Mouse (Mus musculus) hindbrain, embryonic 12.5 days (tissue): Measurements from ENCODE around the gene Gm20388. TPM values are rescaled to one million over a fixed set of nuclear protein-coding genes. Genes with fewer than 3 reads are reported as not detected.
"Not testable (repeated sequence)": the region's sequence is repeated elsewhere in the genome, so short reads cannot be mapped to it uniquely, and the experiment has no call there.

ENCODE experiments used
- ATAC-seq: fragments of 200-750 bp; cut with Nextera tagmentation; 2 replicates; pipeline ENCODE4 v1.8.0; 2017; ENCODE audit warnings: moderate TSS enrichment; ENCODE audit not compliant: low FRiP score
- H3K27ac ChIP-seq: fragments of 300-500 bp; sonication (generic); 2 replicates; pipeline ENCODE4 v1.5.1; 2016; ENCODE audit warnings: mild to moderate bottlenecking
- H3K27me3 ChIP-seq: fragments of 300-500 bp; sonication (generic); 2 replicates; pipeline ENCODE4 v1.6.1; 2016; ENCODE audit warnings: mild to moderate bottlenecking
- H3K36me3 ChIP-seq: fragments of 300-500 bp; sonication (generic); 2 replicates; pipeline ENCODE4 v1.6.1; 2016; ENCODE audit warnings: mild to moderate bottlenecking
- H3K4me1 ChIP-seq: fragments of 300-500 bp; sonication (generic); 2 replicates; pipeline ENCODE4 v1.6.1; 2016
- H3K4me2 ChIP-seq: fragments of 300-500 bp; sonication (generic); replicated peaks from 2 replicates; pipeline ENCODE4 v1.6.1; 2016; ENCODE audit warnings: mild to moderate bottlenecking
- H3K4me3 ChIP-seq: fragments of 300-500 bp; sonication (generic); 2 replicates; pipeline ENCODE4 v1.5.1; 2016; ENCODE audit warnings: mild to moderate bottlenecking
- H3K9ac ChIP-seq: fragments of 300-500 bp; sonication (generic); 2 replicates; pipeline ENCODE4 v1.6.1; 2016; ENCODE audit warnings: mild to moderate bottlenecking, moderate library complexity
- H3K9me3 ChIP-seq: fragments of 300-500 bp; sonication (generic); replicated peaks from 2 replicates; pipeline ENCODE4 v1.6.1; 2016; ENCODE audit warnings: mild to moderate bottlenecking
- WGBS: fragments of 180-500 bp; shearing (Covaris S2); methylation state at CpG from one replicate; pipeline ENCODE4 v1.1.7; 2016; 5-methylcytosine and 5-hydroxymethylcytosine counted together
- polyA plus RNA-seq: library from polyadenylated mRNA; unstranded; fragments of >200 nt; fragmentation: Nextera tagmentation; extraction: Ambion mirVana; gene quantifications from 2 replicates; pipeline ENCODE4 v1.2.1, GENCODE M21; 2016

Gm20388 gene
- polyA plus RNA-seq, 1 experiment from 2014 or later = not detected

DNA sequence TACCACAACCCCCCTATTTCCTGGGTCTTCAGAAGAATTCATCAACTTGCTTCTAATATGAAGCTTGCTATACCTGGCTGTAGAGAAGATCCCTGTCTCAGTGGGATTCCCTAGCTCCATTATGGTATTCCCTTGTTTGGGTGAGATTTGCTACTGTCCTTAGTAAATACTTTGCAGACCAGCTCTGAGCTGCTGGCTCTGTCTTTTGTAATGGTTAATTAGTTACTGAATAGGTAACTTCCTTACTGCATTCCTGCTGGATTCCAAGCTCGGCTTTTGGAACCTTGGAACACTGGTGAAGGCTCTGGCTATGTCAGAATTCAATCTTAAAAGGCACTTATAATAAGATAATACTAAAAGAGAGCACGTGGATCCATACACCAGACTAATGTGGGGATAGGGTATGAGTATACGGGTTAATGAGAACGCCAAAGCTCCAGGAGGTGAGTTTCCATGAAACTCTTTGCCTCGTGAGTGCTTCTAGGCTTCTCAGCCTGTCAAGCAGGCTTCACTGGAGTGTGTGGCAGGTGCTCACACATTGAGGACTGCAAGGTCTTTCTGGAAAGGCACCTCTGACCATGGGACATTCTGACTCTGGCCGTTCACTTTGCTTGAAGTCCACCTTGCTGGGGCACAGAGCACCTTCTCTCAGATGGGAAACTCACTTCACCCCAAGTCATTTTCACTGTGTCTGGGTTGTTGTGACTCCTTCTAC is 893.2 kb downstream of the Gm20388 start:
- not testable (repeated sequence) for H3K9me3 ChIP-seq, H3K9ac ChIP-seq, H3K27ac ChIP-seq, ATAC-seq, H3K36me3 ChIP-seq, H3K4me2 ChIP-seq, H3K4me3 ChIP-seq, H3K4me1 ChIP-seq
- 57% methylated on average over 6 of the region's 6 CpGs for WGBS
- peaks cover 20% of the 10 kb centered on the region for H3K27me3 ChIP-seq

- Histone ChIP-seq H3K9ac (no peak overlapping the region), H3K27ac (no peak overlapping the region), H3K4me1 (0 out of 2 replicates have a peak, but pooled peaks cover 3% of the 10 kb centered on the region), H3K4me2 (no peak overlapping the region), H3K9me3 (no peaks in the 10 kb centered on the region), H3K4me3 (no peak overlapping the region), H3K36me3 (no peaks in the 10 kb centered on the region), H3K27me3 (peaks cover 20% of the 10 kb centered on the region)
- 75% methylated on average over 3 of the region's 3 CpGs for WGBS
- ATAC-seq = no peak
These were observed 894.1 kb downstream of the Gm20388 start for GRCm38 (mm10) chr8:120804741-120805140.

DNA sequence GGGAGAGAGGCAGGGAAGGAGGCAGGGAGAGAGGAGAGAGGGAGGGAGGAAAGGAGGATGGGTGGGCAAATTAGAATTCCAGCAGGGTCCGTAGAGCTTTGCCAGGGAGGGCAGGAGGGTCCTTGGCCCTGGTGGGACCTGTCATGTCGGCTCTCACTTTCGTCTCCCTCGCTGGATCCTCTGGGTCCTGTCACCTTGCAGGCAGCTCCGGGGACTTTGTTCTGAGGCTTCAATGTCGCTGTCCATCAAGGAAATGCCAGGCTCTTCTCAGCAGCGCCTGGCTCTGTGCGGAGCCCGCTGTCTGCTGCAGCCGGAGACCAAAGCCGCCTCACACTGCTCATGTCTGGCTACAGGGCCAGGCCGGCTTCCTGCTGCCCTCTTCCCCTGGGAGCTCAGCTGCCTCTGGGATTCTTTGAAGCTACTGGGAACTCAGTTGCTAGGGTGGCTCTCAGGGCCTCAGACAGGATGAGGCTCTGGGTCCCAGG is 896.2 kb downstream of the Gm20388 start:
- 57% methylated on average over 12 of the region's 12 CpGs for WGBS
- H3K4me1 ChIP-seq = 0 out of 2 replicates have a peak, but pooled peaks cover 3% of the 10 kb centered on the region
- no peak overlapping the region for H3K4me2 ChIP-seq
- no peak overlapping the region for H3K4me3 ChIP-seq
- H3K9me3 ChIP-seq = no peaks in the 10 kb centered on the region
- H3K27ac ChIP-seq = no peak overlapping the region
- no peak overlapping the region for H3K9ac ChIP-seq
- no peaks in the 10 kb centered on the region for H3K36me3 ChIP-seq
- ATAC-seq = no peak
- peaks cover 8% of the 10 kb centered on the region; the same call in 1 of the 2 replicates for H3K27me3 ChIP-seq

- H3K4me3 ChIP-seq = no peak overlapping the region
- no peaks in the 10 kb centered on the region for H3K36me3 ChIP-seq
- ATAC-seq = no peak
- H3K27ac ChIP-seq = no peak overlapping the region
- H3K27me3 ChIP-seq = peaks cover 6% of the 10 kb centered on the region; the same call in 1 of the 2 replicates
- H3K9me3 ChIP-seq = no peaks in the 10 kb centered on the region
- no peak overlapping the region for H3K9ac ChIP-seq
- 0 out of 2 replicates have a peak, but pooled peaks cover 3% of the 10 kb centered on the region for H3K4me1 ChIP-seq
- no peak overlapping the region for H3K4me2 ChIP-seq
- WGBS = 54% methylated on average over 6 of the region's 6 CpGs
These were observed 897.1 kb downstream of the Gm20388 start for GRCm38 (mm10) chr8:120807719-120808118.

DNA sequence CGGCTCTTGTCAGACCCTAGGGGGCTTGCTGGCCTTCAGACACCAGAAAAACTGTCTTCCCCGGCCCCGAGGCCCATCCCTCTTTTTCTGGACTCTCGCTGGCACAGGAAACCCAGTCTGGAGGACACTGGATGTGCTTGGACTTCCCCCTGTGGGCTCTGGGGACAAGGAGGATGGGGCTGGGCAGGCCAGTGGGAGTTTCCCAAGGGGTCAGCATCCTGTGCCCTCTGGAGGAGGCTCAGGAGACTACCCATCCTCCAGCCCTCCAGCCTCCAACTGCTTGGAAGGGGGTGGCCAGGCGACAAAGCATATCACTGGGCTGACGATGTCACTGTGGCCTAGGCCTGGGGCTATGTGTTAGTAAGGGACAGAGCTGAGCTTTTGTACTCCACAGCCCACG is 898.4 kb downstream of the Gm20388 start:
- Histone ChIP-seq H3K27ac (no peak overlapping the region), H3K36me3 (no peaks in the 10 kb centered on the region), H3K4me1 (0 out of 2 replicates have a peak, but pooled peaks cover 3% of the 10 kb centered on the region), H3K27me3 (peaks cover 6% of the 10 kb centered on the region), H3K9me3 (no peaks in the 10 kb centered on the region), H3K4me2 (no peak overlapping the region), H3K9ac (0 out of 2 replicates have a peak overlapping the region, but pooled peaks have one; percentile 9), H3K4me3 (no peak overlapping the region)
- no peak for ATAC-seq
- WGBS = 66% methylated on average over 7 of the region's 7 CpGs

DNA sequence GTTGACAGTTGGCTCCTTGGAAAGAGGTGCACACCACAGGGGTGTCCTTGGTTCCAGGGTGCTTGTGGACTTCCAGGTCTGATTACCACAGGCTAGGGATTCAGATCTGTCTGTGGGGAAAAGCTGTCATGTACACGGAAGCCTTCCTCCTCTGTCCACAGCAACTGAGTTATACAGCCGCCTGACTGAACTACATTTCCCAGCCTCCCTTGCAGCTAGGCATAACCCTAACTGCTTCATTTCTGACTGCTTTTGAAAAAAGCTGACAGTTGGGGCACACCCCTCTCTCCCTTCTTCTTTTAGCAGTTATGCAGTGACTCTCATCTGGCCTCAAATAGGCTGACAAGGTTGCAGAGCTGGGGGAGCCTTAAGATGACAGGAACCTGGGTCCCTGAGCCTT is 901.3 kb downstream of the Gm20388 start:
- no peak overlapping the region for H3K4me3 ChIP-seq
- H3K9me3 ChIP-seq = no peaks in the 10 kb centered on the region
- 85% methylated on average over 2 of the region's 2 CpGs for WGBS
- no peak overlapping the region for H3K9ac ChIP-seq
- peaks cover 8% of the 10 kb centered on the region for H3K27me3 ChIP-seq
- H3K36me3 ChIP-seq = no peaks in the 10 kb centered on the region
- no peak overlapping the region for H3K27ac ChIP-seq
- no peak for ATAC-seq
- 0 out of 2 replicates have a peak, but pooled peaks cover under 1% of the 10 kb centered on the region for H3K4me1 ChIP-seq
- H3K4me2 ChIP-seq = no peak overlapping the region

- Histone ChIP-seq H3K4me2 (no peak overlapping the region), H3K4me3 (no peak overlapping the region), H3K9me3 (no peaks in the 10 kb centered on the region), H3K27ac (no peak overlapping the region), H3K27me3 (peaks cover 8% of the 10 kb centered on the region), H3K36me3 (no peaks in the 10 kb centered on the region), H3K4me1 (no peaks in the 10 kb centered on the region), H3K9ac (no peak overlapping the region)
- no peak for ATAC-seq
- 78% methylated on average over 2 of the region's 2 CpGs for WGBS
These were observed 902.4 kb downstream of the Gm20388 start for GRCm38 (mm10) chr8:120813028-120813427.

- Histone ChIP-seq H3K4me3 (no peak overlapping the region), H3K9ac (no peak overlapping the region), H3K4me2 (no peak overlapping the region), H3K27me3 (peaks cover 8% of the 10 kb centered on the region), H3K36me3 (no peaks in the 10 kb centered on the region), H3K9me3 (no peaks in the 10 kb centered on the region), H3K27ac (no peak overlapping the region), H3K4me1 (no peaks in the 10 kb centered on the region)
- no peak for ATAC-seq
- WGBS = 85% methylated on average over 7 of the region's 7 CpGs
These were observed 903.2 kb downstream of the Gm20388 start for GRCm38 (mm10) chr8:120813839-120814238.

DNA sequence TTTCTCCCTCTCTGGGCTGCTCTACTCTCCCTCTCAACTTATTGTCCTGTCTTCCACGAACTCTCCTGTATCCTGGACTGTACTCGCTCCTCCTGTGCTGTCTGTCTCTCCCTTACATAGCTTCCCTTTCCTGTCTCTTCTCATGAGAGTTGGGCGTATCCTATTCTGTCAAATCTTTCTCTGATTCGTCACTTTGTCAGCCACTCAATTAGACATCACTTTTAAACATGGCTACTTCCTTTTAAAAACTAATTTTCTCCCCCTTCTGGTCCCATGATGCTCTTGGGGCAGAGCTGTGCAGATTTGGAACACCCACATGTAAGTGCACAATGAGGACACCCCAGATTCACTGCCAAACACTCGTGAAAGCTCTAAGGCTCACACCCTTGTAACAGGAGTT is 905.7 kb downstream of the Gm20388 start:
- Histone ChIP-seq H3K36me3 (no peaks in the 10 kb centered on the region), H3K9me3 (no peaks in the 10 kb centered on the region), H3K27me3 (peaks cover 19% of the 10 kb centered on the region), H3K4me1 (no peaks in the 10 kb centered on the region), H3K27ac (no peak overlapping the region), H3K9ac (no peak overlapping the region), H3K4me2 (no peak overlapping the region), H3K4me3 (no peak overlapping the region)
- no peak for ATAC-seq
- WGBS = 77% methylated on average over 5 of the region's 5 CpGs

DNA sequence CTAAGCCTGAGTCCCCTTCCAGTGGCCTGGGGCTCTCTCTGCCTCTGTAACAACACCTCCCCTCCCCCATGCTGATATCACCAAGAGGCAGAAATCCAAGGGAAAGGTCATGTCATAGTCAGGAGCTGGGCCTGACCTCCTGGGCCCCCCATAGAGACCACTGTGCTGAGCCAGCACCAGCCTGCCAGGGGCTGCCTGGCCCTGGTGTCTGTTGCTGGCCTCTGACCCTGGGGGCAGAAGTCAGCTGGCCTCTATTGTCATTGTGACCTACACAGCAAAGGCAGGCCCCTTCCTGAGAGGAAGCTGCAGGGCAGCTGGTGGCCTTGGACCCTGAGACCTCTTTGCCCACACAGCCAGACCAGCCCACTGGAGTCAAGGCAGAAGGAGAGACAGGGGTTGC is 909.3 kb downstream of the Gm20388 start:
- H3K27me3 ChIP-seq = peaks cover 19% of the 10 kb centered on the region; the same call in 1 of the 2 replicates
- no peak for ATAC-seq
- no peak overlapping the region for H3K4me3 ChIP-seq
- H3K36me3 ChIP-seq = no peaks in the 10 kb centered on the region
- no peaks in the 10 kb centered on the region for H3K4me1 ChIP-seq
- H3K27ac ChIP-seq = no peak overlapping the region
- H3K4me2 ChIP-seq = no peak overlapping the region
- H3K9me3 ChIP-seq = no peaks in the 10 kb centered on the region
- no peak overlapping the region for H3K9ac ChIP-seq

DNA sequence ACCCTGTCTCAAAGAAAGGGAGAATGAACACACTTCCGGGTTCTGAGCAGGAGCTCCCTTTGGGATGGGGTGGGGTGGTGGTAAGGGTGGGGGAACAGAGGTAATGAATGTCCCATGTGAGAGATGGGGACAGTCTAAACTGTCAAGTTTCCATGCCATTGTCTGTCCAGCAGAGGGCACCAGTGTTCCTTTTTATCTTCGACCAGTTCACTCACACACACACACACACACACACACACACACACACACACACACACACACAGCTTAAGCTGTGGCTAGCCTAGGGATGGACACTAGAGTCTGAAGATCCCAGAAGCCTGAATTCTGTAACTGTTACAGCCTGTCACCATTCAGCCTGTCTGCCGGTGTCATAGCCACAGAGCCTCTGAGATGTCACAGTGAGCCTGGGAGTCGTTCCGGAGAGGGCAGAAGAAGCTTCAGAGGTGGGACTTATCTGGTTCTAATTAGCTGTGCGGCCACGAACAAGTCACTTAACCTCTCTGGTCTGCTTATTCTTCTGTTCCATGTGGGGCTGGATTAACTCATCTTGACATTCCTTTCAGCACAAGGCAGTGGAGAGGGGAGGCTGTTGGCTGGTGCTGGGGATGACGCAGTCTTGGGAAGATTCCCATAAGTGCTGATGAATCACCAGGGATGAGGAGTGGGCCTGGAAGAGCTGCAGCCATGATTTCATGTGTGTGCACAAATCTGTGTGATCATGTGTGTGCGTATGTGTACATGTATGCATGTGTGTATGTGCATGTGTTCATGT is 910.9 kb downstream of the Gm20388 start:
- 36% methylated on average over 9 of the region's 9 CpGs for WGBS
- no peak overlapping the region for H3K4me2 ChIP-seq
- no peaks in the 10 kb centered on the region for H3K4me1 ChIP-seq
- H3K9ac ChIP-seq = no peak overlapping the region
- no peaks in the 10 kb centered on the region for H3K9me3 ChIP-seq
- ATAC-seq = no peak; the same call in 1 of the 2 replicates
- no peak overlapping the region for H3K27ac ChIP-seq
- no peaks in the 10 kb centered on the region for H3K36me3 ChIP-seq
- H3K4me3 ChIP-seq = no peak overlapping the region
- H3K27me3 ChIP-seq = peaks cover 18% of the 10 kb centered on the region

DNA sequence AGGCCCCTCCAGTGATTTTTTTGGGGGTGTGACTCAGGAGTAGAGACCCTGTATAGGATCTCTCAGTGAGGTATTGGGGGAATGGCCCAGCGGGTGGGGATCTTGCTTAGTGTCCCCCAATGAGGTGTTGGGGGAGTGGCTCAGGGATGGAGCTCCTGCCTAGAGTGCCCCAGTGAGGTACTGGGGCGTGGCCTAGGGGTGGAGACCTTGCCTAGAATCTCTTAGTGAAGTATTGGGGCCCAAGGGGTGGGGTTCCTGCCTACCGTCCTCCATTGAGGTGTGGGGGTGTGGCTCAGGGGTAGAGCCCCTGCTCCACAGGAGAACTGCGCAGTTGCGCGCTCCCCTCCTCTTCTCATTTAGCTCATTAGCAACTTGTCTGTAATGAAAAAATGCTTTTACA is 912.7 kb downstream of the Gm20388 start:
- Histone ChIP-seq H3K9me3 (no peaks in the 10 kb centered on the region), H3K4me3 (no peak overlapping the region), H3K9ac (no peak overlapping the region), H3K27ac (no peak overlapping the region), H3K4me1 (no peaks in the 10 kb centered on the region), H3K4me2 (no peak overlapping the region), H3K27me3 (peaks cover 18% of the 10 kb centered on the region), H3K36me3 (no peaks in the 10 kb centered on the region)
- 43% methylated on average over 6 of the region's 6 CpGs for WGBS
- ATAC-seq = no peak
